Mouse (Mus musculus): ENCODE measurements around the gene Ccdc92b.

The Ccdc92b gene

GRCm38 (mm10) chr11:74619201-74619955, at the start of gene Ccdc92b:
Ccdc92b (plus strand) TSS chr11:74619605.
- peak; percentile 78 for DNase-seq (ENCODE audit: low read depth)

DNA sequence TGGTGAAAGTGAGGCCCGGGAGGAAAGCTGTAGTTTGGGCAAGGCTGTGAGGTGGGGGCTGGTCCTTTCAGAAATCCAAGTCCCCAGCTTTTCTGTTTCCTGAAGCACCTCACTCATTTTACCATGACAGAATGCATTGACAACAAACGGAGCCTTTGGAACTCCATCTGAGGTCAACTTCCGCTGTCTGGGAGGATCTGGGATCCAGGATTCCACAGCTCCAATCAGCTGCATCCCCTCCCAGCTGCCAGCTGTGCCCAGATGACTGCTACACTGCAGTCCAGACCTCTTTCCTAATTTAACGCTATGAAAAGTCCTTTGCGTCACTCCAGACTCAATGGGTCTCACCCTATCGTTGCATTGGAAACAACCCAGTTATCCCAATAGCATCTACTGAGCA, 49.7 kb upstream of the Ccdc92b start:
- no peak for DNase-seq (ENCODE audit: low read depth)

DNA sequence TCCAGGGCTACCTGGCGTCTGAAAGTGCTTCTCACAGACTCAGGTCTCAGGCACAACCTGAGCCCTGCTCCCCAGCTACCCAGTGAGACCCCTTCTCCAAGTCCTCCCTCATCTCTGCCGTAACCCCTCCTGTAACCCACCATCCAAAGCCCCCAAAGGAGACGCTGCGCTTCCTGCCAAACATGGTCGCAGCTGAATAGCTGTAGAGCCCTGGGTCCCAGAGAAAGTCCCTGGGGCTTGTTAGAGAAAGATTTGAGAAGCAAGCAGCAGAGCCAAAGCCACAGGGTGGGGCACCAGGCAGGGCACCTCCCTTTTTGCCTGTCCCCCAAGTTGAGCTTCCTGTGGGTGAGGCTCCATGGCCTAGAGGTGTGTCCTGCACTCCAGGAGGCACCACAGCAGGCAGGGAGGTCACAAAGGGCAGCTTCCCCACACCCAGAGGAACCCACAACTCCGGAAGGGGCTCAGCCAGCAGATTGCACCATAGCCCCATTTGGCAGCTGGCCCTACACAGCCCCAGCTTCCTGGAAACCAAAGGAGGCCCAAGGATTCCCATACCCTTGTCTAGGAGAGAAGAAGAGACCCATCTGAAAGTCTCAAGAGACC, 46.8 kb upstream of the Ccdc92b start:
- peak; percentile 79 for DNase-seq (ENCODE audit: low read depth)

- no peak for DNase-seq (ENCODE audit: low read depth)
Measured at GRCm38 (mm10) chr11:74574768-74575434, 44.5 kb upstream of the Ccdc92b start.

DNA sequence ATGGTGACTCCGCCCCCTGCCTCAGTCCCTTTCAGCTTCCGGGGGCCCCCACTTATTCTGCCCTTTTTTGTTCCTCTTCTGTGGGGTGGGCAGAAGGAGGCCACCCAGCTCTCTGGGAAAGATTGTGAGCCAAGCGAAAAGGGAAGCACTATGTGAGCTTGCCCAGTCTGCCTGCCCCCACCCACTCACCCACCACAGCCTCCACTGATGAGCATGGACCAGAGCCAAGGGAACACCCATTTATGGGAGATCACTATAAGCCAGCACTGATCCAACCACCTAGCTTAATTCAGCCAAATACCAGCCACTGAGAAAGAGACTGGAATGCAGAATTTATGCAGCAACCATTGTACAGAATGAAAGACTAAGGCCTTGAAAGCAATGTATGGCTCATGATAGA, 43.5 kb upstream of the Ccdc92b start:
- peak; percentile 32 for DNase-seq (ENCODE audit: low read depth)

DNA sequence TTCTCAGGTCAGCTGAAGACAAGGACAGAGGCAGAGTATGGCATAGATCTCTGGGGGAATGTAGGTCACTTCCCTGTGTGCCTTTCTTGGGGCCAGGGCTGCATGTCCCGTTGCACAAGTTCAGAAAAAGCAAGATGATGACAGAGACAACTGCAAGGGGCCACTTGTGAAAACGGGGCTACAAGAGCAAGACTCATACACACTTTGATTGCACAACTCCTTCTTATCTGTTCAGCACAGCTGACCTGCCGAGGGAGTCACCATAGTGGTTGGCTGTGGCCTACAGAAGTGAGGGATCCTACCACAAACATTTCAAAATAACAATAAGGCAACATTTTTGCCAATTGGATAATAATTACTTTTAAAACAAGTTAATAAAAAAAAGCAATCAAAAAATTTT, 42.3 kb upstream of the Ccdc92b start:
- no peak for DNase-seq (ENCODE audit: low read depth)

DNA sequence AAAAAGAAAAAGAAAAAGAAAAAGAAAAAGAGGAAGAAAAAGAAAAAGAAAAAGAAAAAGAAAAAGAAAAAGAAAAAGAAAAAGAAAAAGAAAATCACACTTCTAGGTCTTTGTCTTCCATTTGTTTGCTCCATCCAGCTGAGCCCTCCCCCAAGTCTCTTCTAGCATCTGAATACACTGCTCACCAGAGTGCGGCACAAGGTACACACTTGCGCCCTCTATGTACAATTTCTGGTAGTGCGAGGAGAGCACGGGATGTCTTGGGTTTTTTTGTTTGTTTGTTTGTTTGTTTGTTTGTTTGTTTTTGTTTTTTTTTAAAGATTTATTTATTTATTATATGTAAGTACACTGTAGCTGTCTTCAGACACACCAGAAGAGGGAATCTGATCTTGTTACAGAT, 38.1 kb upstream of the Ccdc92b start:
- DNase-seq (ENCODE audit: low read depth) = peak; percentile 73

DNA sequence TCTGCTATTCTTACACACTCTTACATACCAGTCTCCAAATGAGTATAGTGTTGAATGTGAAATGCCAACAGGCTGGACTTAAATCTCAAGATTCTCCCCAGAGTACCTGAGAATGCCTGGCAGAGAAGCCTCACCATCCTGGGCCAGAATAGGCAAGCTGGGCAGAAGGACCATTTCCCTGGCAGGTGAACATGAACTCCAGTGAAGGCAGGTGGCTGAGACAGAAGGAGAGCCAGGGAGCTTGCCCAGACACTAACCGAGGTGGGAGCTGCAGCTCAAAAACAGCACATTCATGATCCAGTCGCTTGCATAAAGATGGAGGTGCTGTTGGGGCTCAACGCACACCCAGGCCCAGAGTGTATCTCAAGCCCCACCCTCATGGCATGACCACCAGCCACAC, 36.9 kb upstream of the Ccdc92b start:
- DNase-seq (ENCODE audit: low read depth) = no peak

GRCm38 (mm10) chr11:74583824-74584349, 35.5 kb upstream of the Ccdc92b start:
- no peak for DNase-seq (ENCODE audit: low read depth)

- DNase-seq (ENCODE audit: low read depth) = peak; percentile 60
Measured at GRCm38 (mm10) chr11:74584946-74585723, 34.3 kb upstream of the Ccdc92b start.

GRCm38 (mm10) chr11:74586401-74586800, 33.0 kb upstream of the Ccdc92b start:
- DNase-seq (ENCODE audit: low read depth) = no peak

DNA sequence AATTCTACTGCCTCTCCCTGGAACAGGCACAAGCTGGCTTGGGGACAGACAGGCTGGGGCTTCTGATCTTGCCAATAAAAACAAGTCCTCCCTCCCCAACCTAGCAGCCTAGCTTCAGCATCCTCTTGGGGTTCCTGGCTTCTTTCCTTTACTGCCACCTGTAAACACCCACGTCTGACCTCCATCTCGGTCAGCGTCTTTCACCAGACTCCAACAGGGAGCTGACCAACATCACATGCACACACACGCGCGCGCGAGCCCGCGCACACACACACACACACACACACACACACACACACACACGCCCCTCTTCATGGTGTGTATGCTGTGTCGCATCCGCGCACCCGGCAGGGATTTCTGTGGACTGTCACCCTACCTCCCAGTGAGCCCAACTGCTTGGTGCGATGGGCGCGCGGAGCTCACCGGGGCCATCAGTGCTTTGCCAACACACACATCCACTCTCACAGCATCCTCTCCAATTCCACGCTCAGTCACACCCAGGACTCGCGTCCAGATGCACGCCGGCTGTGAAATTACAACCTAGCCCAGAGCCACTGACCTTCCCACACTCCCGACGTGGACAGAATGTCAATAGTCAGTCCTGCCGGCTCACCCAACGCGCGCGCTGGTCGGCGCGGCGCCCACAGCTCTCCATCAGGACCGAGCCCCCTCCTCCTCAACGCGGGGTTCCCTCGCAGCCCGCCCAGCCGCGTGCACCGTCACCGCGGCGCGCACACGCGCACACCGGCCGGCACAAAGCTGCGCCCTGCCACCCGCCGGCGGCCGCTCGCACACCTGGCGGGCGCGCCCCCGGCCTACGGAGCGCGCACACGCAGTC, 29.8 kb upstream of the Ccdc92b start:
- no peak for DNase-seq (ENCODE audit: low read depth)

- DNase-seq (ENCODE audit: low read depth) = no peak
Measured at GRCm38 (mm10) chr11:74590239-74590596, 29.2 kb upstream of the Ccdc92b start.

DNA sequence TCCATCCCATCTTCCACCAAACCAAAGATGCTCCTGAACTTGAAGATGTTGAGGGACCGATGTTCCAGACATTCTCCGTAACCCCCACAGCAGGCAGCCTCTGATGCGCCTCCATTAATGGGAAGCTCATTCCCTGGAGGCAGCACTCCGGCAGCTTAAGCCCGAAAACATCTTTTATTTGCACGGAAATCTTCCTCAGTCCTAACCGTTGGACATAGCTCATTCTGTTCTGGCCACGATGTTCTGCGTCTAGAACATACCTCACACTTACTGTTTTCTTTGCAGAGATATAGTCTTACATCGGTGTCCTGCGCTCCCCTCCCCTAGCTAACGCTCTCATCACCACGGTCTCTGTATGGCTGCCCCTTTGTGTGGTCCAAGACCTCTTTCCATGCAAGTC, 28.7 kb upstream of the Ccdc92b start:
- no peak for DNase-seq (ENCODE audit: low read depth)

GRCm38 (mm10) chr11:74592246-74592645, 27.2 kb upstream of the Ccdc92b start:
- no peak for DNase-seq (ENCODE audit: low read depth)

DNA sequence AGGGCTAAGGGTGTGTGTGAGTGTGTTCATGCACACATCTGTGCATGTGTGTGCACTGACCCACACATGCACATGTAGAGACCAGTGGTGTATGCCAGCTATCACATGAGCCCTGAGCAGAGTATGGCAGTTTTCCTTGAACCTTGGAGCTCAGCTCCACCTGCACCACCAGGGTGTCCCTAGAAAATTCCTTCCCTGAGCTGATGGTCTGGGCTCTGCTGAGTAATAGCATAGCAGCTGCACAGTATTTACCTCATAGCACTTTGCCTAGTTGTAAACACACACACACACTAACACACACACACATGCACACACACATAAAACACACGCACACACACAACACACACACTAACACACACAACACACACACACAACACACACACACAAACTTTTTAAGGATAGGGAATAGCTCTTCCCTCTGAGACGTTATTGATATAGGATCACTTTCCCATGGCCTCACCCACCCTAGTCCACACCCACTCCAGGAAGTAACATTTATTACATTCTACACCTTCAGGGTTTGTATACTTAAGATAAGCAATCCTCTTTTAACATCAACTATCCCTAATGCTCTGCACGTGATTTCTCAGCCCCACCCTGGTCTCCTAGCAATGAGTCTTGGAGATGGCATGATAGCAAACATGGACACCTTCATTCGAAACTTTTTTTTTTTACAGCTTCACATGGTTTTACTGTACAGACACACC, 22.0 kb upstream of the Ccdc92b start:
- DNase-seq (ENCODE audit: low read depth) = no peak

- no peak for DNase-seq (ENCODE audit: low read depth)
Measured at GRCm38 (mm10) chr11:74597990-74598337, 21.4 kb upstream of the Ccdc92b start.

DNA sequence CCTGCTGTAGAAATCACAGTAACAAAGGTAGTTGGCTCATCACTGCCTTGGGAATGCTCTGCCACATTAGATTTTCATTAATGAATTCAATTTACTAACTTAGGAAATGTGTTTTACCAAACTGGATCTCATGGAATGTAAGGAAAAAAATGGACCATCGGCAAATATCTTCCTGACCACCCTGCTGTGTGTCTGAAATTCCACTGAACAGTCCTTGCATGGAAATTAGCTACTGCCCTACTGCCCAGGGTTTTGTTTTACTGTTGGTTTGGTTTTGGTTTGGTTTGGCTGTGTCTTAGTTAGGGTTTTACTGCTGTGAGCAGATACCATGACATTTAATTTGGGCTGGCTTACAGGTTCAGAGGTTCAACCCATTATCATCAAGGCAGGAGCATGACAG, 17.1 kb upstream of the Ccdc92b start:
- DNase-seq (ENCODE audit: low read depth) = no peak

GRCm38 (mm10) chr11:74610068-74610467, 9.3 kb upstream of the Ccdc92b start:
- no peak for DNase-seq (ENCODE audit: low read depth)

DNA sequence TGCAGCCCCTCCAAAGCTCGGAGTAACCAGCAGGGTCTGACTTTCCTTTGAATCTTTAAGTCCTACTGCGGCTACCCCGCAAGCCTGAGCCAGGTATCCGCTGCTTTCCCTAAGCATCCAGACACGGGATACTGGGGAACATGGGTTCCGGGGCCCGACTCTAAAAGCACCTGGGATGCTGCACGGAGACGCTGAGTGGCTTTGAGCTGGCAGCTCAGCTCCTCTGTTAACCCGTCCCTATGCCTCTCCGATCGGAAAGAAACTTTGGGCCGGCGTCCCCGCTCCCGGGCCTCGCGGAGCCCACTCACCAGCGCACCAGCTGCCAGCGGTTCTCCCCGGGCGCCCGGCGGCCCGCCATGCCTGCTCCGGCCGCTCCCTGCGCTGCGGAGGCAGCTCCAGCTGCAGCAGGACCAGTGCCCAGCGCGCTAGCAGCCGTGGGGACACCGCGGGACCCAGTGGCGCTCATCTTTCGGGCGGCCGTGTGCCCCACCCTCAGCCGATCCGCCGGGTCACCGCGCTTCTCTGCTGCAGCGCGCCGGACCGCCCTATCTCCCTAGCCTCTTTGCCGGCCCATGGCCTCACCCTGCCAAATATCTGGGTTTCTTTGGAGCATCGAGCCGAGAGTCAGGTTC, 8.7 kb upstream of the Ccdc92b start, which contains the start of gene Rap1gap2:
Rap1gap2 (minus strand) TSS at position 371 of the 632 bp plus-strand sequence.
- DNase-seq (ENCODE audit: low read depth) = no peak
